Mouse (Mus musculus) cerebellum, postnatal 14 days (tissue): ENCODE data around the gene Mmp19.
"Not testable (repeated sequence)": the region's sequence is repeated elsewhere in the genome, so short reads cannot be mapped to it uniquely, and the experiment has no call there.

Source experiments
- DNase-seq, 2 experiments: peaks; one replicate each; pipeline ENCODE4 v3.0.0; 2021; ENCODE audit warnings: mixed read lengths in 2 of 2

Gene Mmp19

DNA sequence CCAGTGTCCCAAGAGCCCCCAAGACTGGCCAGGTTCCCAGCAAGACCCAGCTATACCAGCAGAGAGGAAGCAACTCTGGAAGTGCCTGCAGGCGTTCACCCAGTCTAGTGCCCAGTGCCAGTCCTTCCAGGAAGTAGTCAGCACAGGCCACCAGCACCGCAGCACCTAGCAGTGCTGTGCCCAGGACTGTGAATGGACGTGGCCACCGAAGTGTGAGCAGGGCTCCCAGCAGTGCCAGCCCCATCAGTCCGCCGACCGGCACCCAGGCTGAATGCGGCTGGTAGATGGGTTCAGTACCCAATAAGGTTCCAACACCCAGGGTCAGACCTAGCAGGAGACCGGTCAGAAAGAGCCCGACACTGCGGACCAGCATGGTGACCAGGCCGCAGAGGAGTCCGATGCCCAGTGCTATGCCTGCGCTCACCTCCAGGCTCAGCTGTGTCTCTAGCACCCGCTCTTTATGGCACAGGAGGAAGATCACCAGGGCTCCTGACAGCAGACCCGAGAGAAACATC is 11.3 kb downstream of the Mmp19 start:
- DNase-seq = no peak

DNA sequence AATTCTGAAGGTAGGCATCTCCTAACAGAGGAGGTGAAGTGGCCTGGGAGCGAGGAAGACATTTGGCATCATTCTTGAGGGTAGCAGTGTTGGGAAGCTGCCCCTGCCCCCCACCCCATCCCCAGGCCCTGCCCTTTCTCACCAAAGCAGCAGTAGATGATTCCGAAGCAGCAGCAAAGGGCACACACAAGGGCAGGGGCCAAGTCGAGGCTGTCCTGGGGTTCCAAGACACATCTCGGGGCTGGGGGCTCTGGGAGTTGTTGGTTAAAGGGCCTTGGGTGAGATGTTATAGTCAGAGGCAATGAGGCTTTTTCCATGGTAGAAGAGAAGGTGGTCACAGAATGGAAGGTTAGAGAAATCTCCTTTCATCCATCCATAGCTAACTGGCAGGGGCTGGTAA is 12.2 kb downstream of the Mmp19 start:
- DNase-seq = peak in 1 of 2 experiments; percentile 16

DNA sequence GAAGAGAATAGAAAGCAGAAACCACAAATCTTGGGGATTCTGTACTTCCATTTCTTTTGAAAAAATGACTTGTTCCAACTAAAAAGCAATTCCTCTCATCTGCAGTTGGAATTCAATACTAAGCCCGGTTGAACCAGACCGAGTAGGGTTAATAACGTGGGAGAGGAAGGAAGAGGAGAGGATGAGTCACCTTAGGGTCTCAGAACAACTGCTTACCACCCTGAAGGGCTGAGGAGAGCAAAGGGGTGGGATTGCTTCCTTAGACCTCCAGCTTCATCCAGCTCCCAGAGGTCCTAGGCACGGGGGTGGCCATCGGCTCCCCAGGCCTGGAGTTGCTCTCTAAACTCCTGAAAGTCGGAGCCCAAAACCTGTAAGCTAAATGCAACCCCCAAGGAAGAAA is 12.7 kb downstream of the Mmp19 start:
- DNase-seq = peak in 1 of 2 experiments; percentile 16

DNA sequence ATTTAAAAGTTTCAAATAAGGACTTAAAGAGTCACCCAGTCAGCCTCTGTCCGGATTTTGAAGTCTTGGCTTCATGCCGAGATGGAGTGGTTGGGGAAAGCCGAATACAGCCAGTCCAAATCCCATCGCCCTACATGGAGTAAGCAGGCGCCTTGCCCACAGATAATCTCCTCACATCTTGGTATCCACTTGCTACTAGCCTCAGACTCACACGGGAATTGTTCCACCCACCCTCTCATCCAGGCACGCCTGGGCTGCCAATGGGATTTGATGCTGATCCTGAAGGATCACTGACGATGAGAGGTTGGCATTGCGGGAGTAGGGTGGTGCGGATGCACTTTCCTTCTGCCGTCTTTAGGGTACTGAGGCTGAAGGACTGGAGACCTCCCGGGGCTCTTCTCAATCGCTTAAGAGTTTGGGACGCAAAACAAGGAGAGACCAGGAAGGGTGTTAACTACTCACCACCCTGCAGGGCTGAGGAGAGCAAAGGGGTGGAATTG is 13.1 kb downstream of the Mmp19 start, which contains the start of gene Dnajc14:
Gene Dnajc14 (plus strand): TSS at position 292 of the 500 bp plus-strand sequence.
- peak; percentile 78 to 80 for DNase-seq

DNA sequence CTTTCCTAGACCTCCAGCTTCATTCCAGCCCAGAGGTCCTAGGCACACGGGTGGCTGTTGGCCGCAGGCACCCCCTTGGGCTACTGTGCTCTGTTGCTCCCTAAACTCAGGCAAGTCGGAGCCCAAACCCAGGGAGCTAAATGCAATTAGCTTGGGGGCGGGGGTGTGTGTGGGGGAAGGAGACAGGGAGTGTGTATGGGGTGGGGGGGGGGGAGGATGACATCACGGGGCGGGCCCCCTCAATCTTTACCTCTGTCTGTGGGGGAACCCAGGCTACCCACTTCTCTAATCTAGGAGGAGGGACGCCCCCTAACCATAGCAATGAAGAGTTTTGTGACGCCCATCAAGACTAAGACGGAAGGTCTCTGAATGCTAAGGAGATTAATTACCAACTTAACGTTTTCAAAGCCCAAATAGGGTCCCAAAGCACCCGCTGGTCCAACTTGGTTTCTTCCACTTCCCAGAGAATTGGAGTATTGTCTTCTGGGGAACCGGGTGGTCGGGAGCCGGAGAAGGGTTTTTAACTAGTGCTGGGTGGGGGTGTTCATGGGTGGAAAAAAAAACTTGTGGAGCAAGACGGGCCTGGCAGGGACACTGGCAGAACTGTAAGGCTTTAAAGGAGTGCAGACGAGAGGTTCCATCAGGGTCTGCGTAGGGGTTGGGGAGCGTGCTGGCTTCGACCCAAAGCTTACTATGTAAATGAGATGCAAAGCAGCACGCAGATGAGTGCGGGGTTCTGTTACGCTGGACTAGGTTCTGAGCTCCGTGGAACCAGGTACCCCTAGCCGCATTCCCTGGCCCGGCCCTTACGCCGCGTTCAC is 13.8 kb downstream of the Mmp19 start, which contains the start of gene Tmem198b:
Gene Tmem198b (minus strand): TSS at position 100 of the 821 bp plus-strand sequence.
- peak; percentile 80 to 83 for DNase-seq

DNA sequence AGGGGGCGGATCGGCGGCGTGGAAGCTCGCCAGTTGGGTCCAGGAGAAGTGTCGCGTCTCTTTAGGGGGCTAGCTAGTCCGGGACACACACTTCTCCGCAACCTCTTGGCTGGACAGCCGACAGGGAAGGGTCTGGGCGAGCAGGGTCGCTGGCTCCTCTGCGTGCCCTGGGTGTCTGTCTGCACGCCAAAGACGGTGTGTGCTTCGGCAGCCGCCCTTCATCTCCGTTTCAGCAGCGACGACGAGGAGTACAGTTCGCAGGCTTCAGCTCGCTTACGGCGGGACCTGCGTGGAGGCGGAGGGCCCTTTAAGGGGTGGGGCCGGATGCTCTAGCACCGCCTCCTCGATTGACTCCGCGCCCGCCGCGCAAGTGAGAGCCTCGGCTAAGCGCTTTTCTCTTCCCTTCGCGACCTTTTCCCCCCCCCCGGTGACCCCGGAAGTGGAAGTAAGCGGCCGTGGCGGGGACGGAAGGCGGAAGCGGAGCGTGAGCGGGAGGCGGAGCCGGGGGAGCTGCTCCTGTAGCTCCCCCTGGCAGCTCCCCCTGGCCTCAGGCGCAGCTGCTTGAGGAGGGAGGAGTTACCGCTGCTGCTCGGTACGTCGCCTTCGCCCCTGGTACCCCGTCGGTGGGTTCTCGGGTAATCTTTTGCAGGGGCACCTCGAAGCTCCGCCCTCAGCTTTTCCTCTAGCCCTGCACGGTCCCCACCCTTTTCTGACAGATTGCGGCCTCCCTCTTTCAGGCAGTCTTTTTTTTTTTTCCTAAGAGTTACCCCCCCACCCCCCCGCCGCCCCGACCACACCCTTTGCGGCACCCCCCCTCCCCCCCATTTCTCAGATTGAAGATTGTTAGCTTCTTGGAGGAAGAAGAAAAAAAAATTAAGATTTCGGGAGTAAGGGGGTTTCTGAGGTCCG is 14.6 kb downstream of the Mmp19 start:
- DNase-seq = peak; percentile 96 to 98

DNA sequence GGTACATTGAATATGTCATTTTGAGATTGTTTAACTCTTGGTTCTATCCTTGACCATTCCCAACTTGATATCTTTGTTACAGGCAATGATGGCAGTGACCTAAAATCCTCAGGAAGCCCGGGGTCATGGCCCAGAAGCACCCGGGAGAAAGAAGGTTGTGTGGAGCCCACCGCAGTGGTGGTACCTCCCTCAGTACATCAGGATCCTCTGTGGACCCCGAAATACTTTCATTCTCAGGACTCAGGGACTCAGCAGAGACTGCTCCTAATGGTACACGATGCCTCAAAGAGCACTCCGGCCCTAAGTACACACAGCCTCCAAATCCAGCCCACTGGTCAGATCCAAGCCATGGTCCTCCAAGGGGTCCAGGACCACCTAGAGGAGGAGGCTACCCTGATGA is 15.4 kb downstream of the Mmp19 start:
- DNase-seq = no peak

DNA sequence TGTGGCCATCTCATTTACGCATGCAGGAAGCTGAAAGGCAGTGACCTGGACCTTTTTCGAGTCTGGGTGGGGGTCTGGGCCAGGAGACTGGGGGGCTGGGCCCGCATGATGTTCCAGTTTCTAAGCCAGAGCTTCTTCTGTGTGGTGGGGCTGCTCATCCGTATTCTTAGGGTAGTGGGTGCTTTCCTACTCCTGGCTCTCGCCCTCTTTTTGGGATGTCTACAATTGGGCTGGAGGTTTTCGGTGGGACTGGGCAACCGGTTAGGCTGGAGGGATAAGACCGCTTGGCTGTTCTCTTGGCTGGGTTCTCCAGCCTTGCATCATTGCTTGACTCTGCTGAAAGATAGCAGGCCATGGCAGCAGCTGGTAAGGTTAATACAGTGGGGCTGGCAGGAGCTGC is 16.3 kb downstream of the Mmp19 start:
- DNase-seq = no peak

DNA sequence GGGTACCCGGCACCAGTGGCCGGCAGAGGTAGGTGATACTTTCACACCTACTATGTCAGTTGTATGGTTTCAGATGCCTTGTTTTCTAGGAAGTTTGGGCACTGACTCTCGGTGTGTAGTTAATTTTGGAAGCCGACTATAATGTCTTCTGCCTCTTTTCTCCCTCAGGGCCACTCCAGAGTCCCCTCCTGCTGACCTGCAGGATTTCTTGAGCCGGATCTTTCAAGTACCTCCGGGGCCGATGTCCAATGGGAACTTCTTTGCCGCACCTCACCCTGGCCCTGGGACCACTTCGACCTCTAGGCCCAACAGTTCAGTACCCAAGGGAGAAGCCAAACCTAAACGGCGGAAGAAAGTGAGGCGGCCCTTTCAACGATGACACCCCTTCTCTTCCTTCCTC is 26.3 kb downstream of the Mmp19 start, which contains the start of gene Sarnp:
Gene Sarnp (plus strand): TSS at position 301 of the 400 bp plus-strand sequence.
- no peak for DNase-seq

DNA sequence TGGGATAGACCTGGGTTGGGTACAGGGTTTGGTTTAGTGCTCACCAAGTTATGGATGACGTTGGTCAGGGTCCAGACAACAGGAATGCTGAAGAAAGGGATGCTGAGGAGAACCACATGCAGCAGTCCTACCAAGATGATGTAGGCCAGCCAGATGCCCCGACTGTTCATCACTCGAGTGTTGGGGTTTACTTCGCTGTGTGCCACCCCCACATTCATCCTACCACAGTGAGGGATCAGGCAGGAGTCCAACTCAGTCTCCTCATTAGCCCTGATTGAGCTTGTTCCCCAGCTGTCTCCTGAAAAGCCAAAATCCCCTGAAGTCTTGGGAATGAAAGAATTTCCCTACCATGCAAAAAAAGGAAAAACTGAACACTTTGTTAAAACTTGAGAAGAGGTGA is 29.5 kb downstream of the Mmp19 start:
- no peak for DNase-seq

DNA sequence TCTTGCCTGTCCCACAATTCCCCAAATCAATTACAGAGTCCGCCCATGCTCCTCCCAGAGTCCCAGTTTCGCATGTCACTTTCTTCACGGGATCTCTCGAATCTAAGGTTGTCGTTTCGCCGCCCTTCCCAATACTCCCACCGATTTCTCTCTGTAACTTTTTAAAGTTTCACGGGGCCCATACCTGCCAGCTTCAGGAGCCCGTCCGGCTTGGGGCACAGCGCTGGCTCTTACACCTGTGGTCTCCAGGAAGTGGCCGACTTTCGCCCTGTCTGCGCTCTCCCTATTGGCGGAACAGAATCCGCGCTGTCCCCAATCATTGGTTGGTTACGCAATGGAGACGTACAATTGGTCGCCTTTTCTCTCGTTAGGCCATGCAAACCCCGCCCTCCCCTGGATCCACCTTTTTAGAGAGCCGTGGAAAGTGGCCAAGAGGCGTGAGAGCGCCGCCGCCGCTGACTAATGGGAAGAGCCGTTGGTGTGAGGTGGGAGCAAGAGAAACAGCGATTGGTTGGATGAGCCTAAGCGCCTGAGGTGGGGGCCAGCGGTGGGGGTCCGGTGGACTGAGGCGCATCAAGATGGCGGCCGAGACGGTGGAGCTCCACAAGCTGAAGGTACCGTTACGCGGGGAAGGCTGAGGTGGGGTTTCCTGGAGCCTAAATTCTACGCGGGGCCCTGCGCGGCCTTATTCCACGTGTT is 30.8 kb downstream of the Mmp19 start, which contains the start of gene Ormdl2:
Gene Ormdl2 (minus strand): TSS at position 288 of the 699 bp plus-strand sequence.
- DNase-seq = peak; percentile 99 to 100

DNA sequence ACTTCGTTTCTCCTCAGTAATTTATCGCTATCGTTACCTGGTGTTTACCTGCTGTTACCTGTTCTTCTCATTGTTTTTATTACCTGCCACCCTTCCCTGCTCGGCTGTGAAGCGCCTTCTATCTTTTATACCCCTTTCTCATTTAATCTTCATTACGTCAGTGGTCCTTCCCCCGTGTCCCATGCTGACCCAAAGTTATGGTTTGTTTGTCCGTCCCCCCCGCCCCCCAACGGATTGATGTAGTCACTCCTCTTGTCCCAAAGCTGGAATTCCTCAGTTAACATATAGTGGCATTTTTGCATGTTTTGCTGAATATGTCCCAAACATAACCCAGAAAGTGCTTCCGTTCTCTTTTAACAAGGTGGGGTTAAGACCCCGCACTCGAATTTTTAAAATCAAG is 31.4 kb downstream of the Mmp19 start:
- DNase-seq = no peak

DNA sequence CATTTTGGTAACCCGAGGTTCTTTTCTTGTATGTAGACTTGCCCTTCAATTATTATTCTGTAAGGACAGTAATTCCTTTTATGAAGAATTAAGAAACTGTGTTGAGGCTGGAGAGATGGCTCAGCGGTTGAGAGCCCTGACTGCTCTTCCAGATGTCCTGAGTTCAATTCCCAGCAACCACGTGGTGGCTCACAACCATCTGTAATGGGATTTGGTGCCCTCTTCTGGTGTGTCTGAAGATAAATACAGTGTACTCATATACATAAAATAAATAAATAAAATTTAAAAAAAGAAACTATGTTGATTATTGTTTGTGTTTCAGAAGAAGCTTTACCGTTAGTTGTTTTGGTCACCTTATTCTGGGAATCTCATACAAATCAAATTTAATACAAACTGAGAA is 32.4 kb downstream of the Mmp19 start:
- not testable (repeated sequence) for DNase-seq

DNA sequence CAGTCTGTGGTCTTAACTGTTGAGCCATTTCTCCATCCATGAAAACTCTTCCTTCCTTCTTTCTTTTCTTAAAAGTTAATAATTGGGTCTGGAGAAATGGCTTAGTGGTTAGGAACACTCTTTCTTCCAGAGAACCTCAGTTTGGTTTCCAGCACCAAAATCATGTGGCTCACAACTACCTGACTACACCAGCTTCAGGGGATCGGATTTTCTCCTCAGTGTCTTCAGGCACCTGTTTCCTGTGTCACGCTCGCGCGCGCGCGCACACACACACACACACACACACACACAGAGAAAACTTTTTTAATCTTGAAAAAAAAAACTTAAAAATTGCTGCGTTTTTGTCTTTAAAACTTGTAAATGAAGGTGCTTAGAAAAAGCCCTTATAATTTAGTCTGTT is 33.1 kb downstream of the Mmp19 start:
- DNase-seq = no peak

DNA sequence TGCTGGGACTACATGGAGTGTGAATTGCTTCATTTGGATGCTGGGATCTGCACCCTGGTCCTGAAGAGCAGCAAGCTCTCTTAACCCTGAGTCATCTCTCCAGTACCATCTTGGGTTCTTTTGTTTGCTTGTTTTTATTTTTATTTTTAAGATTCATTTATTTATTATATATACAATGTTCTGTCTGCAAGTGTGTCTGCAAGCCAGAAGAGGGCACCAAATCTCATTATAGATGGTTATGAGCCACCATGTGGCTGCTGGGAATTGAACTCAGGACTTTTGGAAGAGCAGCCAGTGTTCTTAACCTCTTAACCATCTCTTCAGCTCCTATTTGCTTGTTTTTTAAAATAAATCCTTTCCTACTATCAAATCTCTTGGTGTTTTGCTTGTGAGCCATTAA is 46.7 kb downstream of the Mmp19 start:
- no peak for DNase-seq

DNA sequence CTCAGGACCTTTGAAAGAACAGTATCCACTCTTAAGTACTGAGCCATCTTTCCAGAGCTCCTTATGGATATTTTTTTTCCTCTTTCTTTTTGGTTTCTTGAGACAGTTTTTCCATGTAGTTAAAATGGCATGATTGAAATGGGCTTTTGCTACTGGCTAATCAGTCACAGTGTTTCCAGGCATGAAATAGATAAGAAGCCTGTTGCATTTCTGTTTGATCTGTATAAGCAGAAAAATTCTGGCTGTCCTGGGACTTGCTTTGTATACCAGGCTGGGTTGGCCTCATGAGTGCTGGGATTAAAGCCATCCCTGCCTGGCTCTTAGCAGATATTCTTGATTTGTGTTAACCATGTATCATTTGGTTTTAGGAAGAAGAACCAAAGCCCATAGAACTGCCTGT is 48.7 kb downstream of the Mmp19 start:
- DNase-seq = no peak

DNA sequence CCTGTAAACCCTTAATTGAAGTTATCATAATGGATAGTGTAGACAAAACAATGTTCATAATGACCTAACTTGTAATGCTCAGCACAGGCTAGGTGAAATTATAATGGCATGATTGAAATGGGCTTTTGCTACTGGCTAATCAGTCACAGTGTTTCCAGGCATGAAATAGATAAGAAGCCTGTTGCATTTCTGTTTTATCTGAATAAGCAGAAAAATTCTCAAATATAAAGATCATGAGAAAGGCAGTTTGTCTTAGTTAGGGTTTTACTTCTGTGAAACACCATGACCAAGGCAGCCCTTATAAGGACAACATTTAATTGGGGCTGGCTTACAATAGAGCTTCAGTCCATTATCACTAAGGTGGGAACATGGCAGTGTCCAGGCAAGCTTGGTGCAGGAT is 49.9 kb downstream of the Mmp19 start:
- DNase-seq = no peak

DNA sequence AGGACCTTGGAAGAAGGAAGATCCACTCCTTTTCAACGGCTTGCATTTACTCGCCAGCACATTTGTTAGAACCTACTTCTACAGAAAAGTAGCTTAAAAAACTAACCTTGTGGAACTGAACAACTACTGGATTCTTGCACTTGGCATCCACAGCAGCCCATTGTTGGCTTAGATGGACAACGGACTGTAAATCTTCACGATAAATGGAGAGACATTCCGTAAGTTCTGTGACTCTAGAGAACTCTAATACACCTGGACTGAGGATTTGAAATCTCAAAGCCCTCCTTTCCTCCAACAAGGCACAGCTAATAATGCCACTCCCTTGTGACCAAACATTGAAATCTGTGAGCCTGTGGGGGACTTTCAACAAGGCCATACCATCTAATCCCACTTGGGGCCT is 52.5 kb downstream of the Mmp19 start:
- no peak for DNase-seq

DNA sequence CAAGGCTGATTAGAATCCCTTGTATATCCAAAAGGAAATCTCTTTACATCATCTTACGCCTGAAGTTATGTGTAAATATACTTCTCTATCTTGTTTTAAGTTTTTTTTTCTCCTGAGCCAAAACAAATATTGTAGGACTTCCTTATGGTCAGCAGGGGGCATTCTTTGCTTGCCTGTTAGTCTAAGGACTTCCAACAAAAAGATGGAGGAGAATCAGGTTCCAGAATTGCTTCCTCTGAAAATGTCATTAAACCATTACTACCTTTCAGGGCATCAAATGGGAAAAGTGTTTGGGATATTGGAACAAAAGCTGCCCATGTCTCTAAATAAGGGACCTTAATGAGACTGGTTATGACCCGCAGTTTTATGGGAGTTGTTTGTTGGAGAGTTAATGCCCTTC is 54.8 kb downstream of the Mmp19 start:
- DNase-seq = peak; percentile 26 to 32

DNA sequence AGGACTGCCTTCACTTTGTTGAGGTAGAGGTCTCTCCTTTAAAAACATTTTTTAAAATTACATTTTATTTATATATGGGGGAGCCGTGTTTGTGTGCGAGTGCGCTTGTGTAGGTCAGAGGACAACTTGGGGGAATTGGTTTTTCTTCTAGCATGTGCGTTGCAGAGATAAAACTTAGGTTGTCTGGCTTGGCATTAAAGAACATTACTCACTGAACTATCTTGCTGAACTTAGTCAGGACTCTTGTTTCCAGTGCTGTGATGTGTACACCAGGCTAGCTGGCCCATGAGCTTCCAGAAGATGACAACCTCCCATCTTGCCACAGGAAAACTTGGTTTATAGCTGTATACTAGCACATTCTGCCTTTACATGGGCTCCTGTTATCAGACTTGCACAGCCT is 56.0 kb downstream of the Mmp19 start:
- DNase-seq = no peak

DNA sequence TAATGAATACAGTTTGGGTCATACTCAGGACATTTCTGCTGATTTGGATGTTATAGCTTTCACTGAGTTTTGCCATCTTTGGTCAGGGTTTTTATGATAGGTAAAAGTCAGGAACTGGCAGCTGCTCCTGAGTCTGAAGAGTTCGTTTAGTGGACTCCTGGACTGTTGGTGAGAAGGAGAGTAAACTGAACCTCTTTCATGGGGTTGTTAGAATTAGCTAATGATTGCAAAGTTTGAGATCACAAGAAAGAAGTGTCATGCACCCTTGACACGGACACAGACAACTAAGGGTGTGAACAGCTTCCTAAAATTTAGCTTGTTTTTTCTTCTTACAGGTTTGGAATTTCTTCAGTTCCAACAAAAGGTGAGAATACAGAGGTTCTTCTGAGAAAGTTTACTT is 57.7 kb downstream of the Mmp19 start:
- no peak for DNase-seq

DNA sequence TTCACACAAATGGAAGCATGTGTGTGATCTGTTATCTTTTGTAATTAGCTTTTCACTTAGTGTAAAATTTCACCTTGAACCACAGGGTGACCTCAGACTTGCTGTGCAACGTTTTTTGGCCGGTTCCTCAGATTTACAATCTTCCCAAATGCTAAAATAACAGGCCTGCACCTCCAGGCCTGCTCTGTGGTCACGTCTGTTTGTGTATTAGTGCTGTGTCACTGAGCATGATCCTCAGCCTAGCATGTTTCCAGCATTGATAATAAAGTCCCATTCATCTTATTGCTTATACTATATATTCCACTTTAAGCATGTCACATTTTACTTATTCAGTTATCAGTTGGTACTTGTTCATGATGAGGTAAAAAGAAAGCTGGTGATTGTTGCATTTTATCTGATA is 59.6 kb downstream of the Mmp19 start:
- DNase-seq = no peak
